Mouse (Mus musculus) heart, postnatal 14 days (tissue): ENCODE data around the gene Obp2a. TPM values are rescaled to one million over a fixed set of nuclear protein-coding genes. Genes with fewer than 3 reads are reported as not detected.
"Not testable (repeated sequence)": the region's sequence is repeated elsewhere in the genome, so short reads cannot be mapped to it uniquely, and the experiment has no call there.

Experiments used
- DNase-seq, 2 experiments: peaks; one replicate each; pipeline ENCODE4 v3.0.0; 2021 to 2022
- intact Hi-C: fragments of 180-260 bp; cut with DNase I; formaldehyde crosslinking; loops from one replicate; pipeline ENCODE4 v1.15.1; 2025
- total RNA-seq, 2 experiments: library from RNA; stranded (reverse); gene quantifications; 2 replicates each; pipeline ENCODE4 v1.2.3; 2021

Obp2a gene
- total RNA-seq, 2 experiments from 2014 or later, result not detected

GRCm38 (mm10) chr2:25708121-25708520 is 8.3 kb downstream of the Obp2a start:
- peak in 1 of 2 experiments; percentile 37 for DNase-seq
- intact Hi-C loops, result no loop called here

- DNase-seq, intact Hi-C loops: not testable (repeated sequence)
Measured at GRCm38 (mm10) chr2:25709056-25709455, 9.2 kb downstream of the Obp2a start.

GRCm38 (mm10) chr2:25709791-25710190 is 9.9 kb downstream of the Obp2a start:
- intact Hi-C loops, DNase-seq: not testable (repeated sequence)

- DNase-seq, intact Hi-C loops: not testable (repeated sequence)
Measured at GRCm38 (mm10) chr2:25711641-25712040, 11.8 kb downstream of the Obp2a start.

- DNase-seq, result no peak
- intact Hi-C loops, result no loop called here
Measured at GRCm38 (mm10) chr2:25717222-25717621, 17.4 kb downstream of the Obp2a start.

GRCm38 (mm10) chr2:25733199-25733930 is 33.5 kb downstream of the Obp2a start:
- DNase-seq, result no peak
- intact Hi-C loops, result no loop called here

GRCm38 (mm10) chr2:25736709-25737108 is 36.9 kb downstream of the Obp2a start, which contains the start of gene Obp2b:
TSS of gene Obp2b (plus strand) at chr2:25737009.
- intact Hi-C loops, DNase-seq: not testable (repeated sequence)

- intact Hi-C loops, result no loop called here
- DNase-seq, result no peak
Measured at GRCm38 (mm10) chr2:25741671-25742070, 41.8 kb downstream of the Obp2a start.

Other genes starting within 250 kb of the Obp2a start
- 1 to 10 TPM; 3.0 to 3.9 TPM for gene Clic3, start 243.2 kb upstream of the Obp2a start, total RNA-seq
- 10 to 100 TPM; 22.9 to 23.4 TPM for gene Paxx, start 238.9 kb upstream of the Obp2a start, total RNA-seq
- gene Ptgds, start 230.0 kb upstream of the Obp2a start, total RNA-seq, result 10 to 100 TPM; 30.9 to 38.6 TPM
- gene Lcn12, start 206.1 kb upstream of the Obp2a start, total RNA-seq, result not detected
- 10 to 100 TPM; 92.0 to 96.2 TPM for gene Fbxw5, start 199.3 kb upstream of the Obp2a start, total RNA-seq
- gene C8g, start 198.3 kb upstream of the Obp2a start, total RNA-seq, result under 1 TPM; 0.51 to 0.98 TPM
- gene Traf2, start 153.1 kb upstream of the Obp2a start, total RNA-seq, result 10 to 100 TPM; 16.6 to 16.7 TPM
- gene Edf1, start 142.2 kb upstream of the Obp2a start, total RNA-seq, result 100 to 1,000 TPM; 175 to 185 TPM
- gene Mamdc4, start 125.2 kb upstream of the Obp2a start, total RNA-seq, result 1 to 10 TPM; 3.0 to 5.2 TPM
- gene Phpt1, start 124.8 kb upstream of the Obp2a start, total RNA-seq, result 10 to 100 TPM; 75.4 to 76.0 TPM
- under 1 TPM in 1 of 2 experiments, not detected in 1; 0.10 TPM for gene Ajm1, start 118.3 kb upstream of the Obp2a start, total RNA-seq
- 10 to 100 TPM; 48.1 to 49.7 TPM for gene Rabl6, start 91.5 kb upstream of the Obp2a start, total RNA-seq
- gene Ccdc183, start 82.4 kb upstream of the Obp2a start, total RNA-seq, result not detected
- 10 to 100 TPM; 16.6 to 22.5 TPM for gene Tmem141, start 78.0 kb upstream of the Obp2a start, total RNA-seq
- 1 to 10 TPM; 6.3 TPM for gene Fcna, start 72.0 kb upstream of the Obp2a start, total RNA-seq
- 1 to 10 TPM; 1.1 TPM for gene Lcn8, start 46.9 kb upstream of the Obp2a start, total RNA-seq
- gene Lcn5, start 42.1 kb upstream of the Obp2a start, total RNA-seq, result not detected
- gene Lcn6, start 23.3 kb upstream of the Obp2a start, total RNA-seq, result not detected
- gene Lcn10, start 17.3 kb upstream of the Obp2a start, total RNA-seq, result not detected
- 10 to 100 TPM; 12.0 to 12.6 TPM for gene Bmyc, start 6.7 kb downstream of the Obp2a start, total RNA-seq
- gene Obp2b, start 37.0 kb downstream of the Obp2a start, total RNA-seq, result not detected
- gene Lcn3, start 65.5 kb downstream of the Obp2a start, total RNA-seq, result not detected
- not detected for gene Lcn11, start 77.0 kb downstream of the Obp2a start, total RNA-seq
- not detected for gene Gm13539, start 82.2 kb downstream of the Obp2a start, total RNA-seq
- not detected for gene Glt6d1, start 115.8 kb downstream of the Obp2a start, total RNA-seq
- not detected for gene Lcn9, start 123.1 kb downstream of the Obp2a start, total RNA-seq
- not detected for gene Sohlh1, start 147.2 kb downstream of the Obp2a start, total RNA-seq
- gene Kcnt1, start 163.7 kb downstream of the Obp2a start, total RNA-seq, result 1 to 10 TPM in 1 of 2 experiments, under 1 TPM in 1; 0.78 to 1.3 TPM